18 mouse cellular contexts compared by ENCODE assay signal in genomic region chr17:24667011-24667410, GRCm38 (mm10). TPM values are rescaled to one million over a fixed set of nuclear protein-coding genes. Genes with fewer than 3 reads are reported as not detected.
"Had no signal": no experiment of that assay in that cellular context is flagged by ENCODE, and none has a peak within 500 bp of the region (broad histone marks: within the 10 kb centered on the region; RNA-seq: fewer than 3 reads in every experiment).

No protein-coding gene starts in this region.

RNA-seq across cellular contexts. Expression of gene Npw, which starts 8.8 kb away (rescaled TPM):
- total RNA-seq: left cerebral cortex, postnatal 10 days; liver, adult 2 months; megakaryocyte progenitor cell, adult 5-6 weeks; megakaryocyte, adult 5-6 weeks; megakaryocyte-erythroid progenitor cell, adult 5-6 weeks; midbrain, postnatal 0 days; monocyte, adult 5-6 weeks had no signal
- polyA plus RNA-seq: limb, embryonic 15.5 days; liver, adult 2 months; liver, postnatal 0 days; macrophage; midbrain, embryonic 10.5 days; midbrain, embryonic 11.5 days; midbrain, embryonic 12.5 days; midbrain, embryonic 13.5 days; midbrain, embryonic 14.5 days; myocyte; neural tube, embryonic 11.5 days; neural tube, embryonic 12.5 days had no signal

RNA-seq across cellular contexts. Expression of gene Slc9a3r2, which starts 16.9 kb away (rescaled TPM):
- polyA plus RNA-seq: macrophage had no signal

RNA-seq across cellular contexts. Expression of gene Syngr3, which starts 22.7 kb away (rescaled TPM):
- total RNA-seq: megakaryocyte progenitor cell, adult 5-6 weeks; megakaryocyte, adult 5-6 weeks; megakaryocyte-erythroid progenitor cell, adult 5-6 weeks; monocyte, adult 5-6 weeks had no signal
